Comparison of ENCODE assay signal across 22 mouse cellular contexts in the genomic region with DNA sequence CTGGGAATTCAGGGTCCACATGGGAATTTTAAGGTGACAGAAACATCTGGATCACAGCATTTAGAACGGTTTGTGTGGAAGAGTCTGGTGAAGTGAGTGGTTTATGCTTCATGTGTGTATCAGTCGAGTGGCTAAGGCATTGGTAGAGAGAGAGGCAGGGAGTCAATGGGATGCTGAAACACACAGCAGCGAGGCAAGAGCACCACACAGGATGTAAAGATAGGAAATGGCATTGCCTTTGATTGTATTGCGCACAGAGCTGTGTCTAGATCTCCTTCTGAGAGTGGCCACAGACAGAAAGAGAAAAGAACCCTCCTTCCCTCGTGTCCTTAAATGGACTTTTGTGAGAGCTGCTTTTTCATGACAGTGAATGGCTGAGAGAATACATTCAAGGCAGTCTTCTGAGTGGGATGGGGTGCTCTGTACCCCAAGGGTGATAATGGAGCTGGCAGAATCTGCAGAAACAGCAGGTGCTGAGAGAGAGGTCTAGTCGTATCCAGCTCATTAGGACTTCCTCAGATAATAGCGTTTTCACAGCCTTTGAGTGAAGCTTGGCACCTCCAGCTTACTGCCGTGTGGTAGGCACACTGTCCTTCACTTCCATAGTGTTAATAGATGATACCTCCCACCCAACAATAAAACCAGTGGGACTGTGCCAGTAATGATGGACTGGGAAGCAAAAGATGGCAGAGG.
DNase-seq lines count a peak whose midpoint lies in the region; ATAC-seq and TF ChIP-seq lines count a peak whose summit lies in the region.
"Had no signal": no experiment of that assay in that cellular context is flagged by ENCODE, and none has a peak within 500 bp of the region (broad histone marks: within the 10 kb centered on the region; RNA-seq: fewer than 3 reads in every experiment).

No protein-coding gene starts in this region.

- 0 out of 2 replicates have a peak, but pooled peaks cover 2% of the 10 kb centered on the region for H3K27me3 ChIP-seq in hindbrain, embryonic 13.5 days
- peaks cover 18% of the 10 kb centered on the region for H3K27me3 ChIP-seq in hindbrain, embryonic 10.5 days (ENCODE audit: insufficient read depth, poor library complexity, severe bottlenecking)
- H3K27me3 ChIP-seq in hindbrain, postnatal 0 days (ENCODE audit: insufficient read depth, low read length): no peaks in the 10 kb centered on the region
- H3K27me3 ChIP-seq: CH12.LX; heart, embryonic 13.5 days had no signal

- TF ChIP-seq CTCF in hindbrain, postnatal 0 days (IDR thresholded peaks at IDR 0.05; ENCODE audit: low read depth): no peak

- peak; percentile 32; the same call in 1 of the 2 replicates for ATAC-seq in hindbrain, embryonic 13.5 days (ENCODE audit: low FRiP score)
- ATAC-seq in hindbrain, postnatal 0 days: no peak

- no peak overlapping the region for H3K4me3 ChIP-seq in hindbrain, embryonic 13.5 days
- no peak overlapping the region for H3K4me3 ChIP-seq in hindbrain, embryonic 10.5 days
- no peak overlapping the region for H3K4me3 ChIP-seq in hindbrain, postnatal 0 days (ENCODE audit: low read length)
- H3K4me3 ChIP-seq: heart, embryonic 13.5 days had no signal

- no peak overlapping the region for H3K9ac ChIP-seq in hindbrain, embryonic 13.5 days
- no peak overlapping the region for H3K9ac ChIP-seq in hindbrain, postnatal 0 days (replicated peaks; ENCODE audit: low read length)
- H3K9ac ChIP-seq: heart, embryonic 13.5 days had no signal

- no peaks in the 10 kb centered on the region for H3K9me3 ChIP-seq in hindbrain, embryonic 13.5 days
- H3K9me3 ChIP-seq in hindbrain, embryonic 10.5 days: no peaks in the 10 kb centered on the region
- no peaks in the 10 kb centered on the region for H3K9me3 ChIP-seq in hindbrain, postnatal 0 days (ENCODE audit: low read length)
- H3K9me3 ChIP-seq: heart, embryonic 13.5 days had no signal

- H3K4me1 ChIP-seq in hindbrain, embryonic 13.5 days (replicated peaks): peaks cover 12% of the 10 kb centered on the region; the same call in 1 of the 2 replicates
- H3K4me1 ChIP-seq in hindbrain, embryonic 10.5 days (replicated peaks): no peaks in the 10 kb centered on the region
- 0 out of 2 replicates have a peak, but pooled peaks cover 4% of the 10 kb centered on the region for H3K4me1 ChIP-seq in hindbrain, postnatal 0 days (ENCODE audit: insufficient read depth, low read length)
- H3K4me1 ChIP-seq: heart, embryonic 13.5 days had no signal

- 70% methylated on average over 8 of the region's 8 CpGs for WGBS in hindbrain, embryonic 13.5 days
- 78% methylated on average over 8 of the region's 8 CpGs for WGBS in hindbrain, embryonic 10.5 days
- WGBS in hindbrain, postnatal 0 days: 49% methylated on average over 8 of the region's 8 CpGs

- no peak overlapping the region for H3K27ac ChIP-seq in hindbrain, embryonic 13.5 days
- H3K27ac ChIP-seq in hindbrain, embryonic 10.5 days: no peak overlapping the region
- H3K27ac ChIP-seq in hindbrain, postnatal 0 days: 0 out of 2 replicates have a peak overlapping the region, but pooled peaks have one; percentile 20
- H3K27ac ChIP-seq: heart, embryonic 13.5 days had no signal

- no peaks in the 10 kb centered on the region for H3K36me3 ChIP-seq in hindbrain, embryonic 13.5 days
- H3K36me3 ChIP-seq in hindbrain, embryonic 10.5 days: no peaks in the 10 kb centered on the region
- no peaks in the 10 kb centered on the region for H3K36me3 ChIP-seq in hindbrain, postnatal 0 days (ENCODE audit: insufficient read depth, low read length)
- H3K36me3 ChIP-seq: heart, embryonic 13.5 days had no signal

- no peak for DNase-seq in hindbrain, embryonic 10.5 days (ENCODE audit: low spot score)
- DNase-seq in right cerebral cortex, postnatal 10 days (ENCODE audit: low spot score in 2 of 2): peak; percentile 23 to 44
- DNase-seq in right cerebral cortex, adult 18-20 months: no peak
- DNase-seq in hindbrain, postnatal 0 days (ENCODE audit: low spot score): no peak
- no peak for DNase-seq in frontal cortex, postnatal 14 days (ENCODE audit: low spot score in 2 of 2)
- DNase-seq in layer of hippocampus, adult 8-10 months (ENCODE audit: low spot score in 2 of 2): no peak
- DNase-seq: adrenal gland, postnatal 14 days; cerebellum, adult 18-20 months; cerebellum, postnatal 36 days; gastrocnemius, postnatal 14 days; heart, adult 18-20 months; kidney, adult 9 months; kidney, postnatal 36 days; lung, adult 2 months; lung, postnatal 4 days; right cerebral cortex, postnatal 14 days; spleen, adult 18-20 months; thymus, postnatal 36 days had no signal

- no peak overlapping the region for H3K4me2 ChIP-seq in hindbrain, embryonic 13.5 days
- H3K4me2 ChIP-seq in hindbrain, postnatal 0 days (ENCODE audit: low read depth, low read length): no peak overlapping the region
- H3K4me2 ChIP-seq: heart, embryonic 13.5 days; liver, embryonic 11.5 days had no signal

Comparison
In these comparisons a context has a peak if more than half of its experiments do, and no peak if none do; other contexts are left out.
1. DNase-seq: peak in right cerebral cortex, postnatal 10 days (2 of 2); none in hindbrain, embryonic 10.5 days (single experiment), right cerebral cortex, adult 18-20 months (single experiment), hindbrain, postnatal 0 days (single experiment), frontal cortex, postnatal 14 days (0 of 2) and layer of hippocampus, adult 8-10 months (0 of 2).